Mouse (Mus musculus): ENCODE data around the gene Tmem121.
"Not testable (repeated sequence)": the region's sequence is repeated elsewhere in the genome, so short reads cannot be mapped to it uniquely, and the experiment has no call there.

Tmem121 gene

GRCm38 (mm10) chr12:113184945-113185344 lies 785 bp upstream of the Tmem121 start:
- no peak for ATAC-seq (ENCODE audit: insufficient number of reproducible peaks, low FRiP score, low TSS enrichment)

- ATAC-seq (ENCODE audit: insufficient number of reproducible peaks, low FRiP score, low TSS enrichment) = no peak
Observed at GRCm38 (mm10) chr12:113186326-113187010, 738 bp downstream of the Tmem121 start.

- no peak for ATAC-seq (ENCODE audit: insufficient number of reproducible peaks, low FRiP score, low TSS enrichment)
Observed at GRCm38 (mm10) chr12:113187011-113187375, 1.3 kb downstream of the Tmem121 start.

- ATAC-seq (ENCODE audit: insufficient number of reproducible peaks, low FRiP score, low TSS enrichment) = peak; percentile 69
Observed at GRCm38 (mm10) chr12:113187584-113188295, 2.0 kb downstream of the Tmem121 start.

GRCm38 (mm10) chr12:113188349-113189055 lies 2.8 kb downstream of the Tmem121 start:
- ATAC-seq (ENCODE audit: insufficient number of reproducible peaks, low FRiP score, low TSS enrichment) = no peak

GRCm38 (mm10) chr12:113193423-113193822 lies 7.7 kb downstream of the Tmem121 start:
- ATAC-seq (ENCODE audit: insufficient number of reproducible peaks, low FRiP score, low TSS enrichment) = no peak

GRCm38 (mm10) chr12:113199132-113199531 lies 13.4 kb downstream of the Tmem121 start:
- not testable (repeated sequence) for ATAC-seq (ENCODE audit: insufficient number of reproducible peaks, low FRiP score, low TSS enrichment)

GRCm38 (mm10) chr12:113201301-113201700 lies 15.6 kb downstream of the Tmem121 start:
- no peak for ATAC-seq (ENCODE audit: insufficient number of reproducible peaks, low FRiP score, low TSS enrichment)

GRCm38 (mm10) chr12:113202008-113202407 lies 16.3 kb downstream of the Tmem121 start:
- ATAC-seq (ENCODE audit: insufficient number of reproducible peaks, low FRiP score, low TSS enrichment) = no peak

GRCm38 (mm10) chr12:113203522-113203921 lies 17.8 kb downstream of the Tmem121 start:
- no peak for ATAC-seq (ENCODE audit: insufficient number of reproducible peaks, low FRiP score, low TSS enrichment)

- no peak for ATAC-seq (ENCODE audit: insufficient number of reproducible peaks, low FRiP score, low TSS enrichment)
Observed at GRCm38 (mm10) chr12:113205251-113205942, 19.7 kb downstream of the Tmem121 start.

- no peak for ATAC-seq (ENCODE audit: insufficient number of reproducible peaks, low FRiP score, low TSS enrichment)
Observed at GRCm38 (mm10) chr12:113207737-113208136, 22.0 kb downstream of the Tmem121 start.

GRCm38 (mm10) chr12:113210586-113211378 lies 25.1 kb downstream of the Tmem121 start:
- no peak for ATAC-seq (ENCODE audit: insufficient number of reproducible peaks, low FRiP score, low TSS enrichment)

GRCm38 (mm10) chr12:113211772-113212171 lies 26.0 kb downstream of the Tmem121 start:
- ATAC-seq (ENCODE audit: insufficient number of reproducible peaks, low FRiP score, low TSS enrichment) = no peak

GRCm38 (mm10) chr12:113212326-113212924 lies 26.7 kb downstream of the Tmem121 start:
- no peak for ATAC-seq (ENCODE audit: insufficient number of reproducible peaks, low FRiP score, low TSS enrichment)

GRCm38 (mm10) chr12:113213226-113213625 lies 27.5 kb downstream of the Tmem121 start:
- no peak for ATAC-seq (ENCODE audit: insufficient number of reproducible peaks, low FRiP score, low TSS enrichment)

GRCm38 (mm10) chr12:113214072-113214808 lies 28.5 kb downstream of the Tmem121 start:
- no peak for ATAC-seq (ENCODE audit: insufficient number of reproducible peaks, low FRiP score, low TSS enrichment)

GRCm38 (mm10) chr12:113214972-113215666 lies 29.4 kb downstream of the Tmem121 start:
- ATAC-seq (ENCODE audit: insufficient number of reproducible peaks, low FRiP score, low TSS enrichment) = no peak

All from cerebellum, adult (tissue).